ENCODE assay signal across 27 mouse cellular contexts in genomic region chr11:55178830-55179229, GRCm38 (mm10). TPM values are rescaled to one million over a fixed set of nuclear protein-coding genes. Genes with fewer than 3 reads are reported as not detected.
DNase-seq lines count a peak whose midpoint lies in the region; ATAC-seq lines count a peak whose summit lies in the region.
"Had no signal": no experiment of that assay in that cellular context is flagged by ENCODE, and none has a peak within 500 bp of the region (broad histone marks: within the 10 kb centered on the region; RNA-seq: fewer than 3 reads in every experiment).

No protein-coding gene starts in this region.

- peaks cover 5% of the 10 kb centered on the region; the same call in 1 of the 2 replicates for H3K4me1 ChIP-seq in liver, embryonic 12.5 days
- peaks cover 17% of the 10 kb centered on the region for H3K4me1 ChIP-seq in liver, embryonic 13.5 days (replicated peaks)
- H3K4me1 ChIP-seq: embryonic facial prominence, embryonic 12.5 days; forebrain, embryonic 12.5 days had no signal

- no peak overlapping the region for H3K4me2 ChIP-seq in liver, embryonic 12.5 days
- no peak overlapping the region for H3K4me2 ChIP-seq in liver, embryonic 13.5 days
- H3K4me2 ChIP-seq: embryonic facial prominence, embryonic 12.5 days; forebrain, embryonic 12.5 days; heart, embryonic 12.5 days; hindbrain, embryonic 12.5 days had no signal

- 70% methylated on average over 4 of the region's 4 CpGs for WGBS in liver, embryonic 12.5 days (ENCODE audit: insufficient replicate concordance)
- 59% methylated on average over 4 of the region's 4 CpGs for WGBS in liver, embryonic 13.5 days (ENCODE audit: insufficient replicate concordance)

- peak; percentile 44 for DNase-seq in adrenal gland, postnatal 14 days
- no peak for DNase-seq in adrenal gland, adult 2 months
- DNase-seq in liver: no peak
- no peak for DNase-seq in liver, embryonic 13.5 days
- no peak for DNase-seq in left cerebral cortex, postnatal 25 days (ENCODE audit: low spot score in 2 of 2)
- DNase-seq in cerebellum, adult 11 months: no peak
- DNase-seq in spleen, postnatal 14 days (ENCODE audit: low spot score in 2 of 2): no peak
- DNase-seq: adrenal gland, postnatal 25 days; cerebellum, adult 11-12 months; cerebellum, adult 9-10 months; cerebellum, postnatal 25 days; gastrocnemius, postnatal 10 days; heart, adult 2 months; heart, postnatal 4 days had no signal

- no peak overlapping the region for H3K4me3 ChIP-seq in liver, embryonic 12.5 days
- H3K4me3 ChIP-seq in liver, embryonic 13.5 days (replicated peaks): no peak overlapping the region
- H3K4me3 ChIP-seq: embryonic facial prominence, embryonic 12.5 days; forebrain, embryonic 12.5 days; heart, adult 2 months; heart, embryonic 12.5 days; hindbrain, embryonic 12.5 days had no signal

- H3K9ac ChIP-seq in liver, embryonic 12.5 days: no peak overlapping the region
- H3K9ac ChIP-seq in liver, embryonic 13.5 days: no peak overlapping the region
- H3K9ac ChIP-seq: embryonic facial prominence, embryonic 12.5 days; forebrain, embryonic 12.5 days; heart, embryonic 12.5 days; hindbrain, embryonic 12.5 days had no signal

- no peak overlapping the region for H3K27ac ChIP-seq in liver, embryonic 12.5 days
- no peak overlapping the region for H3K27ac ChIP-seq in liver, embryonic 13.5 days
- H3K27ac ChIP-seq: embryonic facial prominence, embryonic 12.5 days; forebrain, embryonic 12.5 days; heart, adult 2 months; hindbrain, embryonic 12.5 days had no signal

- peak; percentile 33; the same call in 1 of the 2 replicates for ATAC-seq in liver, embryonic 12.5 days
- peak; percentile 54 for ATAC-seq in liver, embryonic 13.5 days (ENCODE audit: low read depth)
- ATAC-seq: forebrain, embryonic 16.5 days; hindbrain, embryonic 16.5 days; inflammation-experienced regulatory T-cells, adult 6 months; Patski had no signal

- H3K9me3 ChIP-seq in liver, embryonic 12.5 days (replicated peaks): no peaks in the 10 kb centered on the region
- no peaks in the 10 kb centered on the region for H3K9me3 ChIP-seq in liver, embryonic 13.5 days (replicated peaks)
- H3K9me3 ChIP-seq: embryonic facial prominence, embryonic 12.5 days; forebrain, embryonic 12.5 days; heart, embryonic 12.5 days; hindbrain, embryonic 12.5 days had no signal

- intact Hi-C loops in left cerebral cortex, postnatal 25 days (cut with DNase I): no loop called here

- H3K27me3 ChIP-seq in liver, embryonic 12.5 days (replicated peaks): no peaks in the 10 kb centered on the region
- H3K27me3 ChIP-seq in liver, embryonic 13.5 days: no peaks in the 10 kb centered on the region
- H3K27me3 ChIP-seq: embryonic facial prominence, embryonic 12.5 days; forebrain, embryonic 12.5 days; hindbrain, embryonic 12.5 days had no signal

- H3K36me3 ChIP-seq in liver, embryonic 12.5 days: no peaks in the 10 kb centered on the region
- H3K36me3 ChIP-seq in liver, embryonic 13.5 days: no peaks in the 10 kb centered on the region
- H3K36me3 ChIP-seq: embryonic facial prominence, embryonic 12.5 days; forebrain, embryonic 12.5 days; heart, embryonic 12.5 days; hindbrain, embryonic 12.5 days had no signal

RNA-seq across cellular contexts. Expression of gene Slc36a2, which starts 6.0 kb away (rescaled TPM):
- total RNA-seq in adrenal gland, postnatal 14 days (2021): 176 and 200 TPM in 2 replicates
- 100 to 1,000 TPM in 1 of 2 experiments, 10 to 100 TPM in 1; 93.6 to 146 TPM for total RNA-seq in adrenal gland, adult 2 months (2021)
- 144 and 233 TPM in 2 replicates for polyA plus RNA-seq in adrenal gland, adult 2 months (2012; rRNA removed)
- polyA plus RNA-seq in liver, embryonic 12.5 days (2016; fragmentation: Nextera tagmentation; extraction: Ambion mirVana): 6.3 and 6.9 TPM in 2 replicates
- 9.2 and 10.0 TPM in 2 replicates for polyA plus RNA-seq in liver, embryonic 13.5 days (2015; fragmentation: Nextera tagmentation; extraction: Ambion mirVana)
- total RNA-seq in left cerebral cortex, postnatal 25 days (2021): under 1 TPM; 0.34 to 0.43 TPM
- polyA plus RNA-seq: forebrain, embryonic 12.5 days had no signal

RNA-seq across cellular contexts. Expression of gene Slc36a1, which starts 25.3 kb away (rescaled TPM):
- total RNA-seq in adrenal gland, postnatal 14 days (2021): 19.3 and 23.0 TPM in 2 replicates
- total RNA-seq in adrenal gland, adult 2 months (2021): 10 to 100 TPM; 15.9 to 18.7 TPM
- 16.4 and 21.5 TPM in 2 replicates for polyA plus RNA-seq in adrenal gland, adult 2 months (2012; rRNA removed)
- 1.5 and 1.6 TPM in 2 replicates for polyA plus RNA-seq in liver, embryonic 12.5 days (2016; fragmentation: Nextera tagmentation; extraction: Ambion mirVana)
- 1.4 and 1.8 TPM in 2 replicates for polyA plus RNA-seq in liver, embryonic 13.5 days (2015; fragmentation: Nextera tagmentation; extraction: Ambion mirVana)
- total RNA-seq in left cerebral cortex, postnatal 25 days (2021): 10 to 100 TPM; 80.4 to 82.8 TPM

RNA-seq across cellular contexts. Expression of gene Slc36a3, which starts 27.3 kb away (rescaled TPM):
- total RNA-seq in adrenal gland, postnatal 14 days (2021): not detected in 2 replicates
- not detected for total RNA-seq in adrenal gland, adult 2 months (2021)
- polyA plus RNA-seq in adrenal gland, adult 2 months (2012; rRNA removed): 0.16 TPM in 1 of 2 replicates, not detected in the other
- polyA plus RNA-seq in liver, embryonic 12.5 days (2016; fragmentation: Nextera tagmentation; extraction: Ambion mirVana): not detected in 2 replicates
- not detected in 2 replicates for polyA plus RNA-seq in liver, embryonic 13.5 days (2015; fragmentation: Nextera tagmentation; extraction: Ambion mirVana)
- total RNA-seq in left cerebral cortex, postnatal 25 days (2021): not detected
- total RNA-seq: adrenal gland, postnatal 25 days; gastrocnemius, postnatal 10 days; gastrocnemius, postnatal 4 days; heart, adult 2 months; heart, postnatal 4 days had no signal
- polyA plus RNA-seq: cortical plate, adult 2 months; embryonic facial prominence, embryonic 12.5 days; forebrain, embryonic 12.5 days; forebrain, embryonic 16.5 days; frontal cortex, adult 2 months; heart, adult 2 months; heart, embryonic 12.5 days; heart, postnatal 0 days; hindbrain, embryonic 12.5 days; hindbrain, embryonic 16.5 days; Patski had no signal

Comparison
In these comparisons a context has a peak if more than half of its experiments do, and no peak if none do; other contexts are left out.
1. RNA of gene Slc36a2, which starts 6.0 kb away (total RNA-seq): 176 to 200 TPM in adrenal gland, postnatal 14 days and 93.6 to 146 TPM in adrenal gland, adult 2 months; 0.34 to 0.43 TPM in left cerebral cortex, postnatal 25 days; every median in the first group is over 10 times any median in the second.